Mouse (Mus musculus) lung, postnatal 14 days (tissue): ENCODE data around the gene Acsl4.

Source experiments
- DNase-seq: peaks from one replicate; pipeline ENCODE4 v3.0.0; 2021

Acsl4 gene

GRCm38 (mm10) chrX:142336207-142336606, 54.1 kb downstream of the Acsl4 start:
- no peak for DNase-seq

GRCm38 (mm10) chrX:142335502-142335901, 54.8 kb downstream of the Acsl4 start:
- no peak for DNase-seq

GRCm38 (mm10) chrX:142325760-142326159, 64.6 kb downstream of the Acsl4 start:
- no peak for DNase-seq

- no peak for DNase-seq
These were observed 74.2 kb downstream of the Acsl4 start for GRCm38 (mm10) chrX:142316106-142316505.

- DNase-seq = no peak
These were observed 75.1 kb downstream of the Acsl4 start for GRCm38 (mm10) chrX:142315270-142315669.

GRCm38 (mm10) chrX:142314307-142315024, 75.9 kb downstream of the Acsl4 start:
- peak; percentile 67 for DNase-seq

GRCm38 (mm10) chrX:142310431-142310830, 79.9 kb downstream of the Acsl4 start:
- no peak for DNase-seq

GRCm38 (mm10) chrX:142305869-142306581, 84.3 kb downstream of the Acsl4 start, which contains the start of gene Kcne1l:
Gene Kcne1l, minus strand, starts transcription at chrX:142306294.
- DNase-seq = no peak

GRCm38 (mm10) chrX:142305010-142305868, 85.1 kb downstream of the Acsl4 start:
- DNase-seq = no peak

- DNase-seq = no peak
These were observed 85.7 kb downstream of the Acsl4 start for GRCm38 (mm10) chrX:142304592-142304991.

GRCm38 (mm10) chrX:142303456-142303855, 86.9 kb downstream of the Acsl4 start:
- DNase-seq = no peak

- no peak for DNase-seq
These were observed 104.4 kb downstream of the Acsl4 start for GRCm38 (mm10) chrX:142285905-142286304.

- DNase-seq = no peak
These were observed 113.8 kb downstream of the Acsl4 start for GRCm38 (mm10) chrX:142276573-142276972.

GRCm38 (mm10) chrX:142276031-142276430, 114.3 kb downstream of the Acsl4 start:
- DNase-seq = no peak
